Mouse (Mus musculus): ENCODE data around the gene C4b.

GRCm38 (mm10) chr17:34684253-34684893 is 59.3 kb downstream of the C4b start:
- no peak for TF ChIP-seq POLR2A (IDR thresholded peaks at IDR 0.05; ENCODE audit: borderline replicate concordance, insufficient read depth, low read length)
- TF ChIP-seq CTCF (IDR thresholded peaks at IDR 0.05; ENCODE audit: borderline replicate concordance, insufficient read depth, low read depth, low read length), result no peak

Measured in cerebellum, adult 2 months (tissue).